Mouse (Mus musculus): ENCODE data around the gene Akna.

Gene Akna

DNA sequence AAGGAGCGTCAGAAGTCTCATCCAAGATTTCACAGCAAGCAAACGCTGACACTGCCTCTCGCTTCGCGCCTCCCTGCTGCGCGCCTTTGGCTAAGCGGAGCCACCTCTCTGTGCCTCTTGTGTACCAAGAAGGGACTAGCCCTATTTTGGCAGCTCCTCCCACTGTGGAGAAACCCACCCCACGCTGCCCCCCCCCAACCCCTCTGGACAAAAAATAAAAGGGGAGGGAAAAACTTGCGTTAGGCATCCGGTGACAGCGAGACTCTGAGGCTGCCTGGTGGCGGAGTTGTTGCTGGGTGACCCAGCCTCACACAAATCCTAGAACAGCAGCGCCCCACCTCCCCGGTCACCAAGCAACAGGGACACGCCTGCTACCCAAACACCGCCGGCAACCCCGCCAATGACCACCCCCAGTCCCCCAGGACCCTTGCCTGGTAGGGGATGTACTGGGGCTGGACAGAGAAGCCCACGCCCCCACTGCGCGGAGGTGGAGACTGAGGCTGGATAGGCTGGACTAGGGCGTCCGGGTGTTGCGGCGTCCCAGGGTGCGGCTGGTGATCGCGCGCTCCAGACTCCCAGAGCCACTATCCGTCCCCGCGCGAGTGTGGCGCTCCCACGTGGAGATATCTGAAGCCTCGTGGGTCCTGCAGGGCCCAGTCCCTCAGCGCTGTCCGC is 6.9 kb upstream of the Akna start:
- no peak for DNase-seq (ENCODE audit: low spot score)

DNA sequence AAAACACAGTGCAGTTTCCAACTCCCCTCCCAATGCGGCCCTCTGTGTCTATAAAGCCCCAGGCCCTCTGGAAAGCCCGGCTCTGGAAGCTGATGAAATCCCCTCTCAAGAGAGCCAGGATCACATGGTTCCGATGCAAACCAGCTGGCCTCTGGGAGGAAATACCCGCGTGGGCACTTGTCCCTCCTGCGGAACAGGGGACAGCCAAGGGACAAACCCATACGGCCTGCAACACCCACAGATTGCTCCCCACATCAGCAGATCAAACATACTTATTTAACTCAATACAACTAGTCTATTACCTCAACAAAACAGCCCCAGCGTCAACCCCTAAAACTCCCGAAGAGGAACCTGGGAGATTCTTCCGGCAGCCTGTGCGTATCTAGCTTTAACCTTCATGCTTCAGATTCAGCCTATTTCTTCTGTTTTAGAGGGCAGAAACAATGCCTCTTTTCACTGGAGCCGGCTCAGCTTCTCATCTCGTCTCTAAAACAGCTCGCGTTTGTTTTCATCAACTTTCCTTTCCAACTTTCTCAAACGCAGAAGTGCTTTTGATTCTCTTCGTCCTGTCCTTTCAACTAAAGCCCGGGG is 6.3 kb upstream of the Akna start:
- DNase-seq (ENCODE audit: low spot score): no peak

GRCm38 (mm10) chr4:63408649-63409048 is 5.5 kb upstream of the Akna start:
- no peak for DNase-seq (ENCODE audit: low spot score)

DNA sequence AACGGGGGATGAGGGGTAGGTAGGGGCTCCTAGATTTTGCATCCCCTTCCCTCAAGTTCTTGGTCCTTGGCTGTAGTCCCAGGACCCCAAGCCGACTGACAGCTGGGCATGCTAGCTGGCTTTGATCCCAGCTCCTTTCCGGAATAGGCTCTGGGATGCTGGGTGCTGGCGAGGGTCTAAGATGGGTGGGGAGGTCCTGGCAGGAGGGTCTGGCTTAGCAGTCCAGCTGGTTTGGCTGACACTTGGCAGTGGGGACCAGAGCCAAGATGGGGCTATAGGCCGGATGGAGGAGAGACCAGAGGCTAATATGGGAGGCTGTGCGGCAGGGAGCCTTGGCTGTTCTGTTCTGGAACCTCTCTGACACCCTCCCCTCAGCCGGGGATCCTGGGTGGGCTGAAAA is 5.1 kb upstream of the Akna start:
- no peak for DNase-seq (ENCODE audit: low spot score)

DNA sequence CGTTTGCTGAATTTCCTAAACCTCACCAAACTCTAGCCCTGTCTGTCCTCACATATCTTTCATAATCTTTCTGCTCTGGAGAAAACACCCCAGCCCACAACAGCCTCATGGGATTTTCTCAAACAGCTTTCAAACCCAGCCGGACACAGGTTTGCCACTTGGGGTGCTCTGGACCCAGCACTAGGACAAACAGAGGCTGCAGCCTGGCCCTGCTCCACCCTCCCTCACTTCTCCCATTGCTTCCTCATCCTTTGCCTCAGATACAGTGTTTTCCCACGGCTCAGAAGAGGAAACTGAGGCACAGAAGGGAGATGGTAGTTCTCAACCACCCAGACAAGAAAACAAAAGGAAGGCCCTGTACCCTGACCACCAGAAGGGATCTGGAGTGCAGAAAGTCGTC is 2.5 kb upstream of the Akna start:
- no peak for DNase-seq (ENCODE audit: low spot score)

DNA sequence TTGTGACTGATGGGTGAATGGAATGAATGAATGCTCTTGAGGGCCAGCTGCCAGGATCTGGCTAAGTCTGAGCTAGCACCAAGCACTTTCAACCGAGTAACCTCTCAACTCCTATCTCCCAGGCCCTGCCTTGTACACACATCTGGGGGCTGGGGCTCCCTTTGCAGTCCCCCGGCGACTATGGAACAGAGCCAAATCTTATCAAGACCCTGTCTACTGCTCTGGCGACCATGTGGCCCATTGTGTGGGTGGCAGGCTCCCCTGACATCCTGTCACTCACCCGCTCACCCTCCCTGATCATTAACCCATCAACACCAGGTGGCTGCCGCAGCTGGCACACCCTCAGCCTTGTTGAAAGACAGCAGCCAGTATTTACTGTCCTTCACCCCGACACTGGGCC is 1.9 kb upstream of the Akna start:
- DNase-seq (ENCODE audit: low spot score): no peak

- no peak for DNase-seq (ENCODE audit: low spot score)
These were observed 1.1 kb upstream of the Akna start for GRCm38 (mm10) chr4:63404205-63404604.

- no peak for DNase-seq (ENCODE audit: low spot score)
These were observed 596 bp downstream of the Akna start for GRCm38 (mm10) chr4:63402558-63402957.

DNA sequence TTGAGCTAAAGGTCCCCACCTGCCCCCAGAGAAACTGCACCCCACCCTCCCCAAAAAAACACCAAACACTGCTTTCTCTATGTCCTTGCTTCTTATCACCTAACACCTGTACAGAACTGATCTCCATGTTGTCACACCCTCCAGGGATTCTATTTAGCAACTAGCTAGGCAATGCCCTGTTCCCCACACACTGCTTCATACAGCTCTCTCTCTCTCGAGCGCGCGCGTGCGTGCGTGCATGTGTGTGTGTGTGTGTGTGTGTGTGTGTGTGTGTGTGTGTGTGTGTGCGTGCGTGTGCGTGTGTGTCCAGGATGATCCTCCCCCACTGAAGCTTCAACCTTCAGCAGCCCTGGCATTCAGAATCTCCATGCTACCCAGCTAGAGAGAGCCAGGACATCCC is 1.1 kb downstream of the Akna start:
- no peak for DNase-seq (ENCODE audit: low spot score)

DNA sequence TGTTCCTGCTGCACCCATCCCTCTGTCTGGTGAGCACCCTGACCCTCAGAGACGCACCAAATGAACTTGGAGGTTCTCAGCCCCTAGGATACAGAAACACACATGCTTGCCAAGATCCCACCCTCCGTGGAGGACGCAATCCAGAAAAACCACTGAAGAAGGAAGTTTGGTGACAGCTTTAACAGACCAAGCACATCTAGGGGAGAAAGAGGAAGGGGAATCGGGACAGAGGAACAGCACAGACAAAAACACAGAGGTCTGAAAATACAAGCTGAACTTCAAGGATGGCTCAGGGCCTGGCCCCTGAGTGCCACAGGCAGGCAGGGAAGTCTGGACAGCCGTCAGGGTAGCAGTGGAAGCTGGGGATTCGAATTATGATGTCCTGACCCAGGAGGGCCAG is 1.5 kb downstream of the Akna start:
- no peak for DNase-seq (ENCODE audit: low spot score)

DNA sequence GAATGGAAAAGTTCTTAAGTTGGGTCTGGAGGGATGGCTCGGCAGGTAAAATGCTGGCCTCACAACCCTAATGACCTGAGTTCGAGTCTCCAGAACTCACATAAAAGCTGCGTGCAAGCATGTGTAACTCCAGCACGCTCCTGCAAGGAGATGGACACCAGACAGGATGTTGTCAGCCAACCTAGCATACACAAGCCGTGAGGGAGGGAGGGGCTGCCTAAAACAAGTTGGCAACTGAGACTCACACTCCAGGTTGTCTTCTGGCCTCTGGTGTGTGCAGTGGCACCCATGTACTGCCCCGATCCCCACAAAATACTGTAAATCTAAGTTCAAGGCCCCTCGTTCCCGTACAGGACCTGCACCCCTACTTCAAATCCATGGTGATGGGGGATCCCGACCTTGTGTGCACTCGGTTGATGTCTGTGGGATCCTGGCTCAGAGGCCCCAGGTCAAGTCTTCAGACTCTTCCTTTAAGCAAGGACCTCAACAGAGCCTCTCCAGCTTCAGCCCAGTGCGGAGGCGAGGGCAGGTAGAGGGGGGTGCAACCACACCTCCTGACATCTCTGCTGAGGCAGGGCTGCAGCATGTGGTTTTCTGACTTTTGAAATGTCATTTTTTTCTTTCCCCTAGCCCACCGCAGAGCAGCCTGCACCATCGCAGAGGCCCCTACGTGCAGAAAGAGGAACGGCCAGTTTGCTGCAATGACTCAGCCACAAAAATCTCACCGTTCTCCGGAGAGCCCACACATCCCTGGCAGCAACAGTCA is 2.4 kb downstream of the Akna start:
- DNase-seq (ENCODE audit: low spot score): no peak

DNA sequence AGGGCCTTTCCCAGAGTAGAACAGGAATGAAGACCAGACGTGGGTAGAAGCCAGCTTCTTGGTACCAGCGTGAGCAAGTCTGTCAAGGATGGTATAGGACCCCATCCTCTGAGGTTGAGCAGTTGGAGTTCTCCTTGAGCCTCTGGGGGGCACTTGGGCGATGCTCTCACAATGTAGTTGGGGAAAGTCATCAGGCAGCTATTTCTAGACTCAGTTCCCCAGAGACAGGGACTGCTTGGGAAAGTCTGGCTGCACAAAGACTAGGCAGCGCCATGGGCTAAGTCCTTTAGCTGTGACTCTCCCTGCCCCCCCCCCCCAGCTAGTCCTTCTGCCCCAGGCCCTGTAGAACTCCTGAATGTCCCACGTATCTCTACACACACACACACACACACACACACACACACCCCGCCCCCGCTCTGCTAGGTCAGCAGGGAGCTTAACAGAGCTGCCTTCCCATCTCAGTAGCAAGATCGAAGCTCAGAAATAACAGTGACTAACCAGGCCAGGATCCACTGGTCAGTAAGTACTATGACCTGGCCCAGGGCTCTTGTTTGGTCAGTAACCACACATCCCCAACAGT is 3.4 kb downstream of the Akna start:
- no peak for DNase-seq (ENCODE audit: low spot score)

DNA sequence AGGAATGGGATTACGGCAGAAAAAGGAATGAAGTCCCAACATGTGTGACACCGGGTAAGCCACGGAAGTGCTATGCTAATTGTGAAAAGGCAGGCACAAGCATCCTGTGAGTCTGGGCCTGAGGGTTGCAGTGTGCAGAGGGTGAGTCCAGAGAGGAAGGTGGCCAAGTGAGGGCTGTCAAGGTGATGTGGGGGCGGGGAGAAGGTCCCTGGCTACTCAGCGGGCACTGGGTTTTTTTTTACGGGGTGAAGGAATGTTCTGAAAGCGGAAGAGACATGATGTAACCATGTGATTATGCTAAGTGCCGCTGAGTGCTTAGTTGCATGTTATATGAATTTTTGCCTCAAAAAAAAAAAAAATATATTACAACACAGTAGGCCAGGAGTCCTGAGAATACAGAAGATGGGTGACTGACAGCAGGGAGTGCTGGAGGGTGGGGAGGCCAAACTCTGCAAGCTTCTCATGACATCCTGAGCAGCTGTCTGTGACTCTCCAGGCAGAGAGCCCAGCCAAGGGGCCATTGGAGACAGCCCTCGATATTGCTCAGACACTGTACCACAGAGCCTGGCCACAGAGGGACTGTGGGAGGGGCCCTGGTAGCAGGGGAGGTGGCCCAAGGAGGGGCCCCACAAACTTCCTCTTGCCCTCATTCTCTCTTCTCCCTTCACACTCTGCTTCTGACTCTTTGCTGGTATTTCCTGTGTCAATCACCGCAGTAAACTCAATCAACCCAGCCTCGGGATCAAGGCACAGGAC is 4.1 kb downstream of the Akna start:
- DNase-seq (ENCODE audit: low spot score): no peak

GRCm38 (mm10) chr4:63397981-63398537 is 5.1 kb downstream of the Akna start:
- DNase-seq (ENCODE audit: low spot score): no peak

- DNase-seq (ENCODE audit: low spot score): no peak
These were observed 11.8 kb downstream of the Akna start for GRCm38 (mm10) chr4:63391322-63391721.

- DNase-seq (ENCODE audit: low spot score): no peak
These were observed 13.1 kb downstream of the Akna start for GRCm38 (mm10) chr4:63389887-63390528.

- DNase-seq (ENCODE audit: low spot score): no peak
These were observed 13.8 kb downstream of the Akna start for GRCm38 (mm10) chr4:63389121-63389886.

GRCm38 (mm10) chr4:63388029-63388428 is 15.1 kb downstream of the Akna start:
- DNase-seq (ENCODE audit: low spot score): no peak

DNA sequence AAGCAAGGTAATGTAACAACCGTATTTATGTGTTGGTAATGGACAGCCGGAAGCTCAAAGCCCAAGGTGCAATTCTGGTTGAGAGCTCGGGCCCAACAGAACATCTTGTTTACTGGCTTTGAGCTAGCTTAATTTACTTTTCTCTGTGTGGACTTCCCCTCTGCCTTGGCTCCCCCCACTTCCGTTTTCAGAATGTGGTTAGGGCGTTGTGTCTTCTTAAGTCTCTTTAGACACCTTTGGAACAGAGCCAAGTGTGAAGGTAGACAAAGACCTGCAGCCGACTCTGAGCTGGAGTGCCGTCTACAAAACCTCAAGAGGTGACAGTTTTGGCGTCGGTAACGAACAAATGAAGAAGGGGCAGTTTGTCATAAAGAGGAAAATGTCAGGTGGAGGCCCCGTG is 17.4 kb downstream of the Akna start:
- DNase-seq (ENCODE audit: low spot score): no peak

DNA sequence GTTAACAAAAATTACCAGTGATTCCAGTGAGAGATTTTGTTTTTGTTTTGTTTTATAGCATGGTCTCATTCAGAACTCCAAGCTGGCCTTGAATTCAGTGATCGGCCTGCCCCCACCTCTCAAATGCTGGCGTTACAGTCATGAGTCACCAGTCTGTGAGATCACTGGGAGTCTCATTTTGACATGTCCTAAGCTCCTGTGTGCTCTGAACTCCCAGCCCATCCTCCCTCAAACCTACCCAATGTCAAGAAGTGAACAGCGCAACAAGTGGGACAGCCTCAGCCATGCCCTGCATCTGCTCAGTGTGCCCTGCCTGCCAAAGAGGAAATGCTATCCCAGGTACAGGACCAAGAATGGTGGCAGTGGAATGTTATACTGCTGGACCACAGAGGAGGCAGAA is 17.9 kb downstream of the Akna start:
- no peak for DNase-seq (ENCODE audit: low spot score)

- DNase-seq (ENCODE audit: low spot score): no peak
These were observed 18.9 kb downstream of the Akna start for GRCm38 (mm10) chr4:63384262-63384661.
